Mouse (Mus musculus) bone marrow, adult 2 months (tissue): Measurements from ENCODE around the gene Znhit3.

Source experiments
- CTCF ChIP-seq: fragments of 200-500 bp; IDR thresholded peaks from 2 replicates; pipeline ENCODE4 v1.5.1; 2011; ENCODE audit warnings: low read length, control low read depth; ENCODE audit not compliant: control insufficient read depth, insufficient read depth
- POLR2A ChIP-seq: fragments of 200-500 bp; IDR thresholded peaks from 2 replicates; pipeline ENCODE4 v1.6.1; 2011; ENCODE audit warnings: low read depth, mild to moderate bottlenecking, control low read depth, low read length, borderline replicate concordance; ENCODE audit not compliant: control insufficient read depth

DNA sequence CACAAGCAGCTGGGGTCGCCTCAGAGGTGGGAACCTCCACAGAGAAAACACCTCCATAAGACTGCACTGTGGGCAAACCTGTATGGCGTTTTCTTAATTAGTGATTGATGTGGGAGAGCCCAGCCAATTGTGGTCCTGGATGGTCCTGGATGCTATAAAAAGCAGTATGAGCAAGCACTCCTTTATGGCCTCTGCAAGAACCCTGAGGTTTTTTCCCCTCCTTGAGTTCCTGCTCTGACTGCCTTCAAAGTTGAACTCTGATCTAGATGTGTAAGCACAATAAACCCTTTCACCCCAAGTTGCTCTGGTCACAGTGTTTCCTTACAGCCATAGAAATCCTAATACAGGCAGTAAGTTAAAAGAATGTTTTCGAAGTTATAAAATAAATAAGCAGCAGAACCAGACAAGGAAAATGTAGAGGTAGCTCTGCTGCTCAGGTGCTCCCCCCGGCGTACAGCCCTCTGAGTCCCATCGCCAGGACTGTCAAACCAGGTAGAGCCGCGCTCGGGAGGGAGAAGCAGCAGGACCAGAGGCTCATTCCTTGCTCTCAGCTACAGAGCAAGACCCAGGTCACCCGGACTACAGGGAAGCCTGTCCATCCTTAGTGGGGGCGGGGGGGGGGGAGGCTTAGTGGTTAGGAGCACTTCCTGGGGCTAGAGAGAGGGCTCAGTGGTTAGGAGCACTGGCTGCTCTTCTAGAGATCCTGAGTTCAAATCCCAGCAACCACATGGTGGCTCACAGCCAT lies 29.2 kb downstream of the Znhit3 start:
- no peak for TF ChIP-seq CTCF
- TF ChIP-seq POLR2A = no peak
